Mouse (Mus musculus): Measurements from ENCODE around the gene Tcp11.

DNA sequence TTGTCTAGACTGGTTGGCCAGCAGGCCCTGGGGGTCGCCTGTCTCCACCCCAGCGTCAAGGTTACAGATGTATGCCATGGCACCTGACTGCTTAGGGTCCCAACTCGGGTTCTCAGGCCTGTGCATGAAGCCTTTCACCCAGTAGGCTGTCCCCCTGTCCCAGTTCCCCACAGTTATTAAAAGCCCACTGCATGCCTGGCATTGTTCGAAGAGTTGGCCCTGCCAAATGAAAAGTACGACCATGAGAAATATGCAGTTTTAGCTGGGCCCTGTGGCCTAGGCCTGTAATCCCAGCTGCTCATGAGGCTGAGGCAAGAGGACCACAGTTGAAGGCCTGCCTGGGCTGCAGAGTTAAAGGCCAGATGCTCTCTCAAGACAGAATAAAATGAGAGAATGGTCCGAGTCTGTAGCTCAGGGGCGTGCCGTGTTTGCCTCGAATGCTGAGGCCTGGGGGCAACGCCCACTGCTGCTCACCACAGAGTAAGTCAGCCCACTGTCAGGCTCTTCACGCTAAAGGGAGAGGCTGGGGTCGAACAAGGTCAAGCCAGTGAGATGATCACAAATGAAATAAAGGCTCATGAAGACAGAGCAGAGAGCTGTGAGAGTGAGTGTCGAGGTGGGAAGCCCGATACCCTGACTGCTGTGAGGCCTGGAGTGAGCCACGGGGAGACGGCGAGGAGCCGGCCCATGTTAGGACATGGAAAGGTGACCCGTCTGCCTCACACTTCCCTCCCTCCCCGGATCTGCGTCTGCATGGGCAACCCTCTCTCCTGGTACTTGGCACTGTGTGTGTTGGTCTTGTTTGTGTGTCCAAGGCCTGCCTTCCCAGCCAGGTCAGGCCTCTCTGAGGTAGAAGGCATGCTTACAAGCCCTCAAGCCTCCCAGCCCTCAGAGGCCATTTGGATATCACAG lies 60.4 kb downstream of the Tcp11 start:
- TF ChIP-seq CTCF (IDR thresholded peaks at IDR 0.05; ENCODE audit: low read depth) = no peak
- no peak for TF ChIP-seq EP300 (IDR thresholded peaks at IDR 0.05; ENCODE audit: low read depth)

Data from heart, postnatal 0 days (tissue).